Mouse (Mus musculus) limb, embryonic 11.5 days (tissue): ENCODE data around the gene Ric1. TPM values are rescaled to one million over a fixed set of nuclear protein-coding genes. Genes with fewer than 3 reads are reported as not detected.

Experiments used
- ATAC-seq: fragments of 200-750 bp; cut with Nextera tagmentation; 2 replicates; pipeline ENCODE4 v1.8.0; 2017; ENCODE audit warnings: low read depth; ENCODE audit not compliant: insufficient number of reproducible peaks, low FRiP score, low TSS enrichment
- DNase-seq: peaks from one replicate; pipeline ENCODE4 v3.0.0-alpha.2; 2015; ENCODE audit warnings: low spot score
- H3K27ac ChIP-seq: fragments of 300-500 bp; sonication (generic); replicated peaks from 2 replicates; pipeline ENCODE4 v1.5.1; 2014; ENCODE audit warnings: low read depth, mild to moderate bottlenecking, low read length
- H3K27me3 ChIP-seq: fragments of 300-500 bp; sonication (generic); 2 replicates; pipeline ENCODE4 v1.6.1; 2014; ENCODE audit warnings: mild to moderate bottlenecking, low read length, mixed read lengths; ENCODE audit not compliant: control insufficient read depth, insufficient read depth
- H3K36me3 ChIP-seq: fragments of 300-500 bp; sonication (generic); 2 replicates; pipeline ENCODE4 v1.6.1; 2014; ENCODE audit warnings: mild to moderate bottlenecking, low read length, moderate library complexity, mixed read lengths; ENCODE audit not compliant: control insufficient read depth, insufficient read depth
- H3K4me1 ChIP-seq: fragments of 300-500 bp; sonication (generic); 2 replicates; pipeline ENCODE4 v1.6.1; 2014; ENCODE audit warnings: low read length, mixed read lengths; ENCODE audit not compliant: control insufficient read depth, insufficient read depth
- H3K4me2 ChIP-seq: fragments of 300-500 bp; sonication (generic); 2 replicates; pipeline ENCODE4 v1.6.1; 2014; ENCODE audit warnings: low read depth, mild to moderate bottlenecking, moderate library complexity; ENCODE audit not compliant: severe bottlenecking
- H3K4me3 ChIP-seq: fragments of 300-500 bp; sonication (generic); 2 replicates; pipeline ENCODE4 v1.5.1; 2014; ENCODE audit warnings: low read depth, low read length
- H3K9ac ChIP-seq: fragments of 300-500 bp; sonication (generic); 2 replicates; pipeline ENCODE4 v1.6.1; 2014; ENCODE audit warnings: mild to moderate bottlenecking, low read length
- H3K9me3 ChIP-seq: fragments of 300-500 bp; sonication (generic); 2 replicates; pipeline ENCODE4 v1.6.1; 2016; ENCODE audit warnings: low read length; ENCODE audit not compliant: control insufficient read depth
- WGBS: fragments of 180-500 bp; shearing (Covaris S2); extraction: QIAGEN DNeasy Blood & Tissue Kit; methylation state at CpG from one replicate; pipeline ENCODE4 v1.1.7; 2014; 5-methylcytosine and 5-hydroxymethylcytosine counted together
- polyA plus RNA-seq: library from polyadenylated mRNA; unstranded; fragments of >200 nt; fragmentation: Nextera tagmentation; extraction: Ambion mirVana; gene quantifications from 2 replicates; pipeline ENCODE4 v1.2.1, GENCODE M21; 2014

Ric1 gene
- polyA plus RNA-seq, 1 experiment from 2014 or later: 21.9 TPM

GRCm38 (mm10) chr19:29648550-29648914 lies 126.5 kb downstream of the Ric1 start:
- H3K4me3 ChIP-seq: no peak overlapping the region; the same call in 1 of the 2 replicates
- WGBS: 27% methylated on average over 4 of the region's 4 CpGs
- H3K36me3 ChIP-seq: peaks cover 7% of the 10 kb centered on the region; the same call in 1 of the 2 replicates
- DNase-seq (no peak), ATAC-seq (no peak)
- no peaks in the 10 kb centered on the region for H3K27me3 ChIP-seq
- no peak overlapping the region for H3K27ac ChIP-seq
- no peak overlapping the region for H3K9ac ChIP-seq
- no peaks in the 10 kb centered on the region for H3K9me3 ChIP-seq
- no peaks in the 10 kb centered on the region for H3K4me1 ChIP-seq
- H3K4me2 ChIP-seq: no peak overlapping the region

GRCm38 (mm10) chr19:29649683-29650082 lies 127.6 kb downstream of the Ric1 start:
- no peaks in the 10 kb centered on the region for H3K4me1 ChIP-seq
- H3K9ac ChIP-seq: no peak overlapping the region
- no peak for DNase-seq
- no peak overlapping the region for H3K27ac ChIP-seq
- no peak overlapping the region for H3K4me3 ChIP-seq
- H3K36me3 ChIP-seq: peaks cover 7% of the 10 kb centered on the region; the same call in 1 of the 2 replicates
- H3K4me2 ChIP-seq: no peak overlapping the region
- H3K27me3 ChIP-seq: no peaks in the 10 kb centered on the region
- no peaks in the 10 kb centered on the region for H3K9me3 ChIP-seq
- ATAC-seq: no peak
- 79% methylated on average over 1 of the region's 1 CpGs for WGBS

- Histone ChIP-seq H3K4me2 (no peak overlapping the region), H3K4me1 (0 out of 2 replicates have a peak, but pooled peaks cover 2% of the 10 kb centered on the region), H3K27ac (no peak overlapping the region), H3K4me3 (no peak overlapping the region), H3K9me3 (no peaks in the 10 kb centered on the region), H3K9ac (no peak overlapping the region), H3K27me3 (no peaks in the 10 kb centered on the region), H3K36me3 (no peaks in the 10 kb centered on the region)
- 82% methylated on average over 9 of the region's 9 CpGs for WGBS
- DNase-seq (no peak), ATAC-seq (no peak)
Measured at GRCm38 (mm10) chr19:29653768-29654265, 131.7 kb downstream of the Ric1 start.

- peak; percentile 29 for DNase-seq
- Histone ChIP-seq H3K4me1 (0 out of 2 replicates have a peak, but pooled peaks cover 2% of the 10 kb centered on the region), H3K36me3 (no peaks in the 10 kb centered on the region), H3K9ac (no peak overlapping the region), H3K9me3 (no peaks in the 10 kb centered on the region), H3K4me3 (no peak overlapping the region), H3K27ac (no peak overlapping the region), H3K27me3 (no peaks in the 10 kb centered on the region), H3K4me2 (no peak overlapping the region)
- ATAC-seq: no peak
- WGBS: 39% methylated on average over 6 of the region's 6 CpGs
Measured at GRCm38 (mm10) chr19:29655148-29655547, 133.1 kb downstream of the Ric1 start.

- ATAC-seq: no peak
- no peaks in the 10 kb centered on the region for H3K9me3 ChIP-seq
- H3K4me2 ChIP-seq: no peak overlapping the region
- H3K36me3 ChIP-seq: no peaks in the 10 kb centered on the region
- DNase-seq: no peak
- H3K9ac ChIP-seq: no peak overlapping the region
- H3K27ac ChIP-seq: no peak overlapping the region
- 0 out of 2 replicates have a peak, but pooled peaks cover 2% of the 10 kb centered on the region for H3K4me1 ChIP-seq
- 81% methylated on average over 4 of the region's 4 CpGs for WGBS
- no peak overlapping the region for H3K4me3 ChIP-seq
- no peaks in the 10 kb centered on the region for H3K27me3 ChIP-seq
Measured at GRCm38 (mm10) chr19:29656029-29656428, 133.9 kb downstream of the Ric1 start.

Other genes starting within 250 kb of the Ric1 start
- gene Insl6, start 196.9 kb upstream of the Ric1 start, polyA plus RNA-seq: 6.9 TPM in 2 replicates
- 0.44 TPM in 1 of 2 replicates, not detected in the other for gene Rln1, start 187.6 kb upstream of the Ric1 start, polyA plus RNA-seq
- 34.4 and 38.3 TPM in 2 replicates for gene Plgrkt, start 154.9 kb upstream of the Ric1 start, polyA plus RNA-seq
- 0.04 TPM in 1 of 2 replicates, not detected in the other for gene Cd274, start 154.8 kb upstream of the Ric1 start, polyA plus RNA-seq
- not detected in 2 replicates for gene Pdcd1lg2, start 111.4 kb upstream of the Ric1 start, polyA plus RNA-seq
- gene Ermp1, start 126.1 kb downstream of the Ric1 start, polyA plus RNA-seq: 11.7 and 16.8 TPM in 2 replicates
- gene Mlana, start 175.5 kb downstream of the Ric1 start, polyA plus RNA-seq: 0.35 TPM in 1 of 2 replicates, not detected in the other